Mouse (Mus musculus): ENCODE measurements at regions not wholly inside any gene's neighbourhood (a gene's known extent, or its start where the extent isn't known, plus 50 kb on each side); places are given as distances from the start of the nearest gene placed in this dataset.
A peak's percentile ranks its signal among the peaks of the same experiment; 100 is the strongest.

- Histone ChIP-seq H3K36me3 (ENCODE audit: control insufficient read depth, insufficient read depth, low read length) (no peaks in the 10 kb centered on the region), H3K4me3 (ENCODE audit: low read depth, low read length) (no peak overlapping the region), H3K4me1 (ENCODE audit: control insufficient read depth, insufficient read depth, low read length) (peaks cover 36% of the 10 kb centered on the region), H3K27ac (ENCODE audit: low read length) (peak overlapping the region; percentile 82; the same call in 1 of the 2 replicates), H3K9ac (replicated peaks; ENCODE audit: low read depth, low read length) (no peak overlapping the region), H3K9me3 (ENCODE audit: control insufficient read depth, low read depth, low read length) (no peaks in the 10 kb centered on the region), H3K27me3 (ENCODE audit: control insufficient read depth, insufficient read depth, low read length) (no peaks in the 10 kb centered on the region), H3K4me2 (replicated peaks; ENCODE audit: low read depth, low read length) (no peak overlapping the region)
- peak; percentile 89 for ATAC-seq (ENCODE audit: insufficient number of reproducible peaks, insufficient read depth, low FRiP score, low read depth)
- 34% methylated on average over 5 of the region's 5 CpGs for WGBS
These were observed 195.7 kb downstream of the Rgs3 start for GRCm38 (mm10) chr4:62755237-62755900.

DNA sequence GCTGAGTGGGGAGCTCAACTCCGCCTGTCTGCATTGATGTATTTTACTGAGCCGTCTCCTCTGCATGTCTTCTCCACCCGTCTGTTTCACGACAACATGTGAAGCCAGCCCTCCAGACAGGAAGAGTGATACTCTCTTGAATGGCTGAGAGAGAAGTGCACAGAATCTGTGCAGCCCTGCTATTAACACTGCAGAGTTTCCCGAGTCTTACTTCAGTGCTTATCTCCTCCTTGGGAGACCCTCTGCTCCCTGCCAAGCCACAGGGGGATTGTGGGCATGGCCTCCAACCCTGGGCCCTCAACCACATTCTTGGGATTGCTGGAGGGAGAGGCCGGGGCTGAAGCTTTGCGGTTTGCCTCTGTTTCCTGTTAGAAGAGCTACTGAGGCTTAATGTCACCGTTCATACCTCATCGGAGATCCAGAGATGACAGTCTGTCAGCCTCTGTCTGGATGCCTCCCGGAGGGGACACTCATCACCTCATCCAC lies 197.1 kb downstream of the Rgs3 start:
- Histone ChIP-seq H3K4me2 (replicated peaks; ENCODE audit: low read depth, low read length) (no peak overlapping the region), H3K27me3 (ENCODE audit: control insufficient read depth, insufficient read depth, low read length) (no peaks in the 10 kb centered on the region), H3K4me3 (ENCODE audit: low read depth, low read length) (no peak overlapping the region), H3K4me1 (ENCODE audit: control insufficient read depth, insufficient read depth, low read length) (peaks cover 48% of the 10 kb centered on the region), H3K27ac (ENCODE audit: low read length) (peak overlapping the region; percentile 82; the same call in 1 of the 2 replicates), H3K36me3 (ENCODE audit: control insufficient read depth, insufficient read depth, low read length) (no peaks in the 10 kb centered on the region), H3K9ac (replicated peaks; ENCODE audit: low read depth, low read length) (no peak overlapping the region), H3K9me3 (ENCODE audit: control insufficient read depth, low read depth, low read length) (no peaks in the 10 kb centered on the region)
- 26% methylated on average over 10 of the region's 10 CpGs for WGBS
- ATAC-seq (ENCODE audit: insufficient number of reproducible peaks, insufficient read depth, low FRiP score, low read depth), result no peak

DNA sequence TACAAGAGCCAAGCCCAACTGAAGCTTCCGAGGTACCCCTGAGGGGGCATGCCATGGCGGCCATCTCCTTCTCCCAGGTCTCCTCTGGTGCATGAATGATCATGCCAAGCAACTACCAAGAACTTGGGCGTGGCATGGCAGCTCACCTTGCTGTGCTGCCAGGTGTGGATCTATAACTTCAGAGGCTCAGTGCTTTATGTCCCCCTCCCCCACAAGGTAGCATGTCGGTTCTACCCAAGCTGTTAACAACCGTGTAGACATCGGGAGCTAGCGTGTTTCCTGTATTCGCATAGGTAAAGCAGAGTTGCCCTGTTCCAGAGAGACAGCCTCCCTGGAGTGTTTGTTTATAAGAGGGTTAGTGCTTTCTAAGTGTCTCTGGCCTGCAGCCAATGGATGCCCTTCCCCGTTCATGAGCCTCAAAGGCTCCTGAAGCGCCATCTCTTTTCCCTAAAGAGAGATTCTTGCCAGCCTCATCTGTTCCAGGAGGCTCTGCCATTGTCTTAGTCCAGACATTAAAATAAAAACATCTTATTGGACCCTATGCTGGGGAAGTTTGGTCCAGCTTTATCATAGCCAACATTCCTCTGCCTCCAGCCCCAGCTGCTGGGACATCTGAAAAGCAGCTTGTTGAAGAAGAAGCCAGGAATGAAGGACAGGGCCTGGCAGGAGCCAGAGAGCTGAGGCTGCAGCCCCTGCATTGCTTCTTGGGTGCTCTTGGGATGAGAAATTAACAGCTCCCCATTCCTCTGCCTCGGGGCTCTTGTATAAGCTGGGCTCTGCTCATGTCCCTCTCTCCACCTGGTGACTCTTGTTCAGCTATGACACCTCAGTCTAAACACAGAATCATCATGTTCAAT lies 201.3 kb downstream of the Rgs3 start:
- peaks cover 33% of the 10 kb centered on the region for H3K4me1 ChIP-seq (ENCODE audit: control insufficient read depth, insufficient read depth, low read length)
- WGBS, result 40% methylated on average over 11 of the region's 11 CpGs
- no peaks in the 10 kb centered on the region for H3K36me3 ChIP-seq (ENCODE audit: control insufficient read depth, insufficient read depth, low read length)
- H3K27me3 ChIP-seq (ENCODE audit: control insufficient read depth, insufficient read depth, low read length), result no peaks in the 10 kb centered on the region
- H3K4me2 ChIP-seq (replicated peaks; ENCODE audit: low read depth, low read length), result no peak overlapping the region
- no peaks in the 10 kb centered on the region for H3K9me3 ChIP-seq (ENCODE audit: control insufficient read depth, low read depth, low read length)
- H3K9ac ChIP-seq (replicated peaks; ENCODE audit: low read depth, low read length), result no peak overlapping the region
- no peak overlapping the region for H3K4me3 ChIP-seq (ENCODE audit: low read depth, low read length)
- no peak for ATAC-seq (ENCODE audit: insufficient number of reproducible peaks, insufficient read depth, low FRiP score, low read depth)
- H3K27ac ChIP-seq (ENCODE audit: low read length), result peak overlapping the region; percentile 67

DNA sequence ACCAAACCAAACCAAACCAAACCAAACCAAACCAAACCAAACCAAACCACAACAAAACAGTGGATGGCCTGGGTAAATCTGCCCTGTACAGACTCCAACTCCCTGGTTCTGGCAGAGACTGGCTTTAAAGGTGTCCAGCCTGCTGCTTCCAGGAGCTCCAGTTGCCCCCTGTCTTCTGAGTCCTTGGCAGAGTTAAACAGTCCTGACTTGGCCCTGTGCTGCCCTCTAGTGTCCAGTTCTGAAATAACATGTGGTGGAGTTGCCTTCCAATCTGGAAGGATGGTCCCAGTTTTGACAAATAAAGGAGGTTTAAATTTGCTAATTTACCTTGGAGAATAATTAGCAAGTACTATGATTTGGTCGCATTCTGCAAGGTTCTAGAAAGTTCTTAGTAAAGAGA lies 202.0 kb downstream of the Rgs3 start:
- Histone ChIP-seq H3K9me3 (ENCODE audit: control insufficient read depth, low read depth, low read length) (no peaks in the 10 kb centered on the region), H3K9ac (replicated peaks; ENCODE audit: low read depth, low read length) (no peak overlapping the region), H3K4me2 (replicated peaks; ENCODE audit: low read depth, low read length) (no peak overlapping the region), H3K27me3 (ENCODE audit: control insufficient read depth, insufficient read depth, low read length) (no peaks in the 10 kb centered on the region), H3K4me3 (ENCODE audit: low read depth, low read length) (no peak overlapping the region), H3K27ac (ENCODE audit: low read length) (no peak overlapping the region; the same call in 1 of the 2 replicates), H3K36me3 (ENCODE audit: control insufficient read depth, insufficient read depth, low read length) (no peaks in the 10 kb centered on the region), H3K4me1 (ENCODE audit: control insufficient read depth, insufficient read depth, low read length) (peaks cover 26% of the 10 kb centered on the region)
- 2% methylated on average over 1 of the region's 1 CpGs for WGBS
- ATAC-seq (ENCODE audit: insufficient number of reproducible peaks, insufficient read depth, low FRiP score, low read depth), result peak; percentile 56

DNA sequence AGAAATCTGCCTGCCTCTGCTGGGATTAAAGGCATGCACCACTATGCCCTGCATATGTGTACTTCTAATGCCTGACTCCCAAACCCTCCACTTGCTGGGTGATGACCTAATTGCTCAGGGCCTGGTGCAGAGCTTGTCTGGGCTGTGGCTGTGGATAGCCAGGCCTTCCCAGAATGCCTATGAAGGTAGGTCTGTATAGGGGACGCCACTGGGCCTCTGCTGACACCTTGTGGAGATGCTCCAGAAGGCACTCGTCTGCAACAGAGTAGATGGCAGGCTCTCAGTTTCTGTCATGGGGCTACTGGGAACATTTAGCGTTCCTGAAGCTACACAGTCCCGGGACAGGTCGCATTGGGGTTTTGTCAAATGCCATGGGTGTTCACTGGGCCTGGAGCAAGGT lies 201.4 kb upstream of the Zfp618 start:
- WGBS, result 8% methylated on average over 5 of the region's 5 CpGs
- peak; percentile 89 for ATAC-seq (ENCODE audit: insufficient number of reproducible peaks, insufficient read depth, low FRiP score, low read depth)
- no peak overlapping the region for H3K4me3 ChIP-seq (ENCODE audit: low read depth, low read length)

GRCm38 (mm10) chr4:62769469-62770234 lies 195.7 kb upstream of the Zfp618 start:
- Histone ChIP-seq H3K4me1 (ENCODE audit: control insufficient read depth, insufficient read depth, low read length) (no peaks in the 10 kb centered on the region), H3K27ac (ENCODE audit: low read length) (no peak overlapping the region), H3K4me3 (ENCODE audit: low read depth, low read length) (no peak overlapping the region), H3K9me3 (ENCODE audit: control insufficient read depth, low read depth, low read length) (no peaks in the 10 kb centered on the region), H3K36me3 (ENCODE audit: control insufficient read depth, insufficient read depth, low read length) (no peaks in the 10 kb centered on the region), H3K27me3 (ENCODE audit: control insufficient read depth, insufficient read depth, low read length) (no peaks in the 10 kb centered on the region), H3K4me2 (replicated peaks; ENCODE audit: low read depth, low read length) (no peak overlapping the region), H3K9ac (replicated peaks; ENCODE audit: low read depth, low read length) (no peak overlapping the region)
- no peak for ATAC-seq (ENCODE audit: insufficient number of reproducible peaks, insufficient read depth, low FRiP score, low read depth)
- 58% methylated on average over 10 of the region's 10 CpGs for WGBS

More for the DNA sequence above, 201.4 kb upstream of the Zfp618 start:
- no peaks in the 10 kb centered on the region for H3K27me3 ChIP-seq (ENCODE audit: control insufficient read depth, insufficient read depth, low read length)
- no peak overlapping the region for H3K27ac ChIP-seq (ENCODE audit: low read length)
- H3K4me1 ChIP-seq (ENCODE audit: control insufficient read depth, insufficient read depth, low read length), result peaks cover 11% of the 10 kb centered on the region
- no peaks in the 10 kb centered on the region for H3K36me3 ChIP-seq (ENCODE audit: control insufficient read depth, insufficient read depth, low read length)
- H3K4me2 ChIP-seq (replicated peaks; ENCODE audit: low read depth, low read length), result no peak overlapping the region
- no peaks in the 10 kb centered on the region for H3K9me3 ChIP-seq (ENCODE audit: control insufficient read depth, low read depth, low read length)
- H3K9ac ChIP-seq (replicated peaks; ENCODE audit: low read depth, low read length), result no peak overlapping the region

DNA sequence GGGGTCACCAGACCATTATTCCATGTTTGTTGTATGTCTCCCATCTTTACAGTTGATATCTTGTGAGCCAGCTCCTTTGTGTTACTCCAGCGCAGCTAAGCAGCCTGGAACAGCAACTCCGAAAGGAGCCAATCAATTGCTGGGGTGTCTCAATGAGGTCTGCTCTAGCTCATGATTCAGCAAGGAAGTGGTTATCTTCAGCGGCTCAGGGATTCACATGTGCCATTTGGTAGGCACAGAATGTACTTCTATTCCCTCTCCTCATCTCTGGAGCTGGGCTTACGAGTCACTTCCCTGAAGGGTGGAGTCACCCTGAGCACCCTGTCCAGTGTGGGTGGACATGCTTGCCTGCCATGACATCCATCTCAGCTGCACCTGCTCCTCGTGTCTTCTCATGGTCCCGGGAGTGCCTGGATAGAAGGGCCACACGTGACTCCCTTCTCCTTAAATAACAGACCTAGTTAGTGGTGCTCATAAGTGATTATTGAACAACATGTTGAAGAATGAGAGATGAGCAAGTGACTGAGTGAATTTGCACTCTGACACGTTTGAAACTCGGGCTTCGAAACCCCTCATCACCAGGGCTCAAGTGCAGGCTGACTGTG lies 190.3 kb upstream of the Zfp618 start:
- Histone ChIP-seq H3K4me3 (ENCODE audit: low read depth, low read length) (no peak overlapping the region), H3K9ac (replicated peaks; ENCODE audit: low read depth, low read length) (no peak overlapping the region), H3K27me3 (ENCODE audit: control insufficient read depth, insufficient read depth, low read length) (no peaks in the 10 kb centered on the region), H3K4me2 (replicated peaks; ENCODE audit: low read depth, low read length) (no peak overlapping the region), H3K36me3 (ENCODE audit: control insufficient read depth, insufficient read depth, low read length) (no peaks in the 10 kb centered on the region), H3K9me3 (ENCODE audit: control insufficient read depth, low read depth, low read length) (no peaks in the 10 kb centered on the region), H3K27ac (ENCODE audit: low read length) (no peak overlapping the region), H3K4me1 (ENCODE audit: control insufficient read depth, insufficient read depth, low read length) (no peaks in the 10 kb centered on the region)
- no peak for ATAC-seq (ENCODE audit: insufficient number of reproducible peaks, insufficient read depth, low FRiP score, low read depth)
- 83% methylated on average over 10 of the region's 10 CpGs for WGBS

GRCm38 (mm10) chr4:62776881-62777280 lies 188.5 kb upstream of the Zfp618 start:
- Histone ChIP-seq H3K4me1 (ENCODE audit: control insufficient read depth, insufficient read depth, low read length) (no peaks in the 10 kb centered on the region), H3K27ac (ENCODE audit: low read length) (no peak overlapping the region), H3K9ac (replicated peaks; ENCODE audit: low read depth, low read length) (no peak overlapping the region), H3K36me3 (ENCODE audit: control insufficient read depth, insufficient read depth, low read length) (no peaks in the 10 kb centered on the region), H3K4me2 (replicated peaks; ENCODE audit: low read depth, low read length) (no peak overlapping the region), H3K9me3 (ENCODE audit: control insufficient read depth, low read depth, low read length) (no peaks in the 10 kb centered on the region), H3K4me3 (ENCODE audit: low read depth, low read length) (no peak overlapping the region), H3K27me3 (ENCODE audit: control insufficient read depth, insufficient read depth, low read length) (no peaks in the 10 kb centered on the region)
- no peak for ATAC-seq (ENCODE audit: insufficient number of reproducible peaks, insufficient read depth, low FRiP score, low read depth)
- 86% methylated on average over 9 of the region's 9 CpGs for WGBS
